Mouse (Mus musculus) heart, adult 2 months (tissue): ENCODE data around the gene Crtc1. TPM values are rescaled to one million over a fixed set of nuclear protein-coding genes. Genes with fewer than 3 reads are reported as not detected.

ENCODE experiments used
- DNase-seq, 2 experiments: peaks; one replicate each; pipeline ENCODE4 v3.0.0; 2021
- H3K27ac ChIP-seq: fragments of 200-600 bp; 2 replicates; pipeline ENCODE4 v1.8.1; 2022
- H3K27me3 ChIP-seq: fragments of 200-500 bp; 2 replicates; pipeline ENCODE4 v1.6.1; 2012; ENCODE audit warnings: mild to moderate bottlenecking, low read length, inconsistent platforms, mixed read lengths; ENCODE audit not compliant: control insufficient read depth, insufficient read depth
- H3K36me3 ChIP-seq: fragments of 200-500 bp; 2 replicates; pipeline ENCODE4 v1.6.1; 2012; ENCODE audit warnings: low read length, inconsistent platforms; ENCODE audit not compliant: control insufficient read depth, insufficient read depth
- H3K4me1 ChIP-seq: fragments of 200-500 bp; 2 replicates; pipeline ENCODE4 v1.6.1; 2011; ENCODE audit warnings: low read length; ENCODE audit not compliant: control insufficient read depth, insufficient read depth
- H3K4me3 ChIP-seq: fragments of 200-600 bp; 2 replicates; pipeline ENCODE4 v1.8.1; 2022
- H3K79me2 ChIP-seq: fragments of 200-500 bp; replicated peaks from 2 replicates; pipeline ENCODE4 v1.6.1; 2012; ENCODE audit warnings: mild to moderate bottlenecking, inconsistent platforms, low read length, moderate library complexity, mixed read lengths; ENCODE audit not compliant: control insufficient read depth, insufficient read depth
- H3K9ac ChIP-seq: fragments of 200-500 bp; 2 replicates; pipeline ENCODE4 v1.6.1; 2012; ENCODE audit warnings: low read depth, mild to moderate bottlenecking, control low read depth, inconsistent platforms, low read length, mixed read lengths
- CTCF ChIP-seq: fragments of 200-600 bp; IDR thresholded peaks from 2 replicates; pipeline ENCODE4 v1.8.1; 2022; ENCODE audit warnings: antibody characterized with exemption, mild to moderate bottlenecking, moderate library complexity
- EP300 ChIP-seq: fragments of 200-500 bp; IDR thresholded peaks from 2 replicates; pipeline ENCODE4 v1.6.1; 2011; ENCODE audit warnings: low read depth, low read length, control low read depth; ENCODE audit not compliant: insufficient read depth
- POLR2A ChIP-seq: fragments of 200-500 bp; IDR thresholded peaks from 2 replicates; pipeline ENCODE4 v1.6.1; 2011; ENCODE audit warnings: mild to moderate bottlenecking, low read depth, low read length, control low read depth; ENCODE audit not compliant: insufficient read depth
- WGBS: fragments of 180-500 bp; shearing (Covaris S2); methylation state at CpG from one replicate; pipeline ENCODE4 v1.1.7; 2018; 5-methylcytosine and 5-hydroxymethylcytosine counted together
- intact Hi-C: fragments of 180-260 bp; cut with DNase I; formaldehyde crosslinking; loops from one replicate; pipeline ENCODE4 v1.15.1; 2025
- polyA plus RNA-seq: library from polyadenylated mRNA; depleted of rRNA; stranded (reverse); fragments of >200 nt; gene quantifications from 2 replicates; pipeline ENCODE4 v1.2.3, GENCODE M21; 2012
- total RNA-seq, 2 experiments: library from RNA; stranded (reverse); gene quantifications; 2 replicates each; pipeline ENCODE4 v1.2.3; 2021

Gene Crtc1
- total and polyA plus RNA-seq, 3 experiments = 7.4 to 14.9 (median 8.1) TPM

DNA sequence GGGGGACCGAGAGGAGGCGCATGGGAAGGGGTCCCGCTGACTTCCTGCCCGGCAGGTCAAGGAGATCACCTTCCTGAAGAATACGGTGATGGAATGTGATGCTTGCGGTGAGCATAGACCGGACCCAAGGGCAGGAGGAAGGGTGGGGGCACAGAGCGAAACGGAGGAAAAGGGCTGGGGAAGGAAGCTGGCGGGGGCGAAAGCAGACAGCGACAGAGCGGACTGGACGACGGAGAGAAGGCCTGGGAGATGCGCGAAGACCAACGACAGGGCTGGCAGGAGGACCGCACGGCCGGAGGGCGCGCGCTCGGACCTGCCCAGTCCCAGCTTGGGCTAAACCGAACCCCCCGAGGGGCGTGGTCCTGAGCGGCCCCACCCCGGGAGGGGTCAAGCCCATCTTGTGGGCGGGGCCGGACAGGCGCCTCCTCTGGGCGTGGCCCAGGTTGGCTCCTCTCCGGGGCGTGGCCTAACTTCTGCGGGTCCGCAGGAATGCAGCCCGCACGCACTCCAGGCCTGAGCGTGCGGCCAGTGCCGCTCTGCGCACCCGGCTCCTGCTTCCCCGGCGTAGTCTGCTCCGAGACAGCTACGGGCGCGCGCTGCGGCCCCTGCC is 65.0 kb downstream of the Crtc1 start:
- H3K4me1 ChIP-seq = no peaks in the 10 kb centered on the region
- peaks cover 20% of the 10 kb centered on the region for H3K27me3 ChIP-seq
- intact Hi-C loops = no loop called here
- 2% methylated on average over 53 of the region's 53 CpGs for WGBS
- H3K27ac ChIP-seq = no peak overlapping the region
- no peaks in the 10 kb centered on the region for H3K36me3 ChIP-seq
- TF ChIP-seq EP300 (no peak), POLR2A (peak; percentile 36; the same call in 1 of the 2 replicates), CTCF (no peak)
- peak; percentile 76 to 79 for DNase-seq
- no peaks in the 10 kb centered on the region for H3K79me2 ChIP-seq
- no peak overlapping the region for H3K9ac ChIP-seq
- H3K4me3 ChIP-seq = peak overlapping the region; percentile 22; the same call in 1 of the 2 replicates

GRCm38 (mm10) chr8:70373397-70374317 is 65.7 kb downstream of the Crtc1 start, which contains the start of gene Comp:
Comp (plus strand) TSS chr8:70373558.
- 8% methylated on average over 47 of the region's 47 CpGs for WGBS
- no peaks in the 10 kb centered on the region for H3K36me3 ChIP-seq
- H3K4me3 ChIP-seq = peak within 1 kb of the TSS; percentile 22; the same call in 1 of the 2 replicates
- TF ChIP-seq CTCF = no peak
- TF ChIP-seq POLR2A = no peak
- TF ChIP-seq EP300 = no peak
- H3K79me2 ChIP-seq = no peaks in the 10 kb centered on the region
- H3K4me1 ChIP-seq = no peaks in the 10 kb centered on the region
- H3K27me3 ChIP-seq = peaks cover 20% of the 10 kb centered on the region
- no peak within 1 kb of the TSS for H3K9ac ChIP-seq
- no peak within 1 kb of the TSS for H3K27ac ChIP-seq
- no peak for DNase-seq
- intact Hi-C loops = no loop called here

DNA sequence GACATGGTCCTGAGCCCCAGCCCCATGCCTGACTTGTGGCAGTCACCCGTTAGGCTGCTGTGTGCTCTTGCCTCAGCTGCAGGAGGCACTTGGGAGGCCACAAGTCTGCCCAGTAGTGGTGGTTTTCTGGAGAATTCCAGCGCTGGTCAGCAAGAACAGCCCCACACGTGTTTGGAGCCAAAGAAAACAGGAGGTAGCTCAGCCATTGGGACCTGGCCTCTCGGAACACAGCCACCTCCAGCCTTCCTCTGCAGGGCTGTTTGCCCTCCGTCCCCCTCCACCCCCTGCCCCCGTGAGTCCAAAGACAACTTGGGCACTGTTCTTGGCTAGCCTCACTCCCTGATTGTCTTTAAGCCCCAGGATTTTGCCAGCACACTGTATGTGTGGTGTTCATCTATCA is 67.4 kb downstream of the Crtc1 start:
- no peaks in the 10 kb centered on the region for H3K4me1 ChIP-seq
- WGBS = 28% methylated on average over 6 of the region's 6 CpGs
- TF ChIP-seq EP300 (no peak), POLR2A (no peak), CTCF (no peak)
- no peaks in the 10 kb centered on the region for H3K79me2 ChIP-seq
- H3K36me3 ChIP-seq = no peaks in the 10 kb centered on the region
- H3K4me3 ChIP-seq = no peak overlapping the region
- no peak overlapping the region for H3K27ac ChIP-seq
- DNase-seq = no peak
- no peak overlapping the region for H3K9ac ChIP-seq
- H3K27me3 ChIP-seq = peaks cover 20% of the 10 kb centered on the region
- intact Hi-C loops = no loop called here

DNA sequence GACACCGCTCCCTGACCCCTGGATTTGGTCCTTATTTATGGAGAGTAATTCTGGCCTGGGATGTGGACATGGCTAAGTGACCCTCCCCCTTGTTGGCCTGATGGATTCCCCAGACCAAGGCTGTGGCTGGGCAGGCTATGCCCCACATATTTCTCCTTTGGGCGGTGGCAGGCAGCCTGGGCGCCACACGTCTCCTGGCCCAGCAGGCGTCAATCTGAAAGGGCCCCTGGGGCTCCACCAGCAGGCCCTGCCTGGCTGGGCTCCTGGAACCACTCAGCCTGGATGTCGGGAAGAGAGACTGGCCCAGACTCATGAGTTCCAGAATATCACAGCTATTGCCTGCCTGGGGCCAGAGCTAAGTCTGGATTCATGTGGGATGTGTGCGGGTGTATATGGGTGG is 68.9 kb downstream of the Crtc1 start:
- H3K36me3 ChIP-seq = no peaks in the 10 kb centered on the region
- TF ChIP-seq EP300 (no peak), POLR2A (no peak), CTCF (no peak)
- no peaks in the 10 kb centered on the region for H3K4me1 ChIP-seq
- no peaks in the 10 kb centered on the region for H3K79me2 ChIP-seq
- intact Hi-C loops = no loop called here
- 59% methylated on average over 7 of the region's 7 CpGs for WGBS
- DNase-seq = peak in 1 of 2 experiments; percentile 40
- H3K4me3 ChIP-seq = no peak overlapping the region
- H3K9ac ChIP-seq = no peak overlapping the region
- peaks cover 13% of the 10 kb centered on the region for H3K27me3 ChIP-seq
- H3K27ac ChIP-seq = no peak overlapping the region

DNA sequence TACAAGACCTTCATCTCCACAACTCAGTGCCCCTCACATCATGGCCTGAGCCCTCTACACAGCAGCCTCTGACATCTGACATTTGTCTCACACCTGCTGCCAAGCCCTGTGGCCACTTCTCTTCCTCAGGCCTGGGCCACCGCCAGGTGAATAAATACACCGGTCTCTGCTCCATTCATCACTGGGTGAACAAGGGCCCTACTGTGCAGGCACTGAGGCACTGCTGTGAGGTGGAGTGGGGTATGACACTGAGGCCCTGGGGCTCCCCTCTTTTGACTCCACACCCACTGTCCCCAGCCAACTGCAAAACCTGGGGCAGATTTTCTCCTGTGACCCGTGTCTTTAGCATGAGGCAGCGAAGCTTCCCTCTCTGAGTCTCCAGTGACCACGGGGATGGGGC is 72.8 kb downstream of the Crtc1 start:
- Histone ChIP-seq H3K79me2 (no peaks in the 10 kb centered on the region), H3K27me3 (no peaks in the 10 kb centered on the region), H3K4me3 (no peak overlapping the region), H3K27ac (no peak overlapping the region), H3K9ac (no peak overlapping the region), H3K4me1 (0 out of 2 replicates have a peak, but pooled peaks cover 2% of the 10 kb centered on the region), H3K36me3 (no peaks in the 10 kb centered on the region)
- TF ChIP-seq CTCF (no peak), POLR2A (no peak), EP300 (no peak)
- WGBS = 75% methylated on average over 5 of the region's 5 CpGs
- intact Hi-C loops = no loop called here
- DNase-seq = no peak
